Mouse (Mus musculus): ENCODE measurements around the gene Syne4.

DNA sequence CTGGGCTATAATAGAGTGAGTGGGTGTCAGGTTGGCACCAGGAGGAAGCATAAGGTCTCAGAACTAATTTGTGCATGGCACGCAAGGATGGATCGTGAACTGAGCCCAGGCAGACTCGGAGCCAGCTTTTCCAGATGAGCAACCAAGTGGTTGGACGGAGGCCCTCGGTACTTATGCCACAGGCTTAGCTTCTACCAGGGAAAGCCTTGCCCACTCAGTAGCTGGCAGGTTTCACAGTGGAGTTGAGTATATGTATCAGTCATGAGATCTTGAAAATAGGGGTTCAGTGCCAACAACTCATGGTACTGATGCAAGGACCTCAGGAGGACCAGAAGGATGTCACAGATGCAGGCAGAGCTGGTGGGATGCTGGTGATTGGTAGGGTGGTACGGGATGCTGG lies 21.1 kb downstream of the Syne4 start:
- TF ChIP-seq CTCF (IDR thresholded peaks at IDR 0.05; ENCODE audit: low read depth, low read length) (no peak), POLR2AphosphoS5 (IDR thresholded peaks at IDR 0.05; ENCODE audit: insufficient replicate concordance, low read depth, low read length) (no peak)

Data from G1E (cell line).